Mouse (Mus musculus): ENCODE measurements around the gene Mettl21a.

DNA sequence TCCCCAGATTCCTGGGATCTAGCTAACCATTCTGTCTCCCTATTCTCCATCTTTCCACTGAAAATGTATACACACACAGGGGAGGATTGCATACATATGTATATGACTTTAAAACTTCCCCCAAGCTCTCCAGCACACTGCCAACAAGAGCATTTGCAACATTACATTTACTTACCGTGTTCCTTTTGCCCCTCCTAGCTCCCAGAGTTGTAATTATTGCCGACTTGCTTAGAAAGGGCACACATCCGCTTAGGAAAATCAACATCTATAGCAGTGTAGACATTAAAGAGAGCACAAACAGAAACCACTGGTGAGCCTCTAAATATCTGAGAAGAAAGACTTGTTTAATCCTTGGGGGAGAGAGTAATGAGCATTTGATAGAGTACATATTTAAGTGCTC, 1.2 kb upstream of the Mettl21a start:
- no peak for TF ChIP-seq CTCF (IDR thresholded peaks at IDR 0.05; ENCODE audit: control insufficient read depth, insufficient read depth, low read length)
- no peak for TF ChIP-seq POLR2A (IDR thresholded peaks at IDR 0.05; ENCODE audit: borderline replicate concordance, control insufficient read depth, low read depth, low read length)

Data from bone marrow, adult 2 months (tissue).